Mouse (Mus musculus) kidney, postnatal 0 days (tissue): Measurements from ENCODE around the gene Tmem47. TPM values are rescaled to one million over a fixed set of nuclear protein-coding genes. Genes with fewer than 3 reads are reported as not detected.
A peak's percentile ranks its signal among the peaks of the same experiment; 100 is the strongest.

Source experiments
- ATAC-seq: fragments of 200-750 bp; cut with Nextera tagmentation; replicated peaks from 2 replicates; pipeline ENCODE4 v1.8.0; 2017; ENCODE audit warnings: low read depth, moderate number of reproducible peaks, moderate TSS enrichment, moderate library complexity; ENCODE audit not compliant: low FRiP score
- DNase-seq: peaks from one replicate; pipeline ENCODE4 v3.0.0-alpha.2; 2016; ENCODE audit warnings: low spot score
- H3K27ac ChIP-seq: fragments of 300-500 bp; sonication (generic); 2 replicates; pipeline ENCODE4 v1.5.1; 2014; ENCODE audit warnings: mild to moderate bottlenecking
- H3K27me3 ChIP-seq: fragments of 300-500 bp; sonication (generic); 2 replicates; pipeline ENCODE4 v1.6.1; 2014; ENCODE audit warnings: low read length, mixed read lengths; ENCODE audit not compliant: insufficient read depth
- H3K36me3 ChIP-seq: fragments of 300-500 bp; sonication (generic); 2 replicates; pipeline ENCODE4 v1.6.1; 2014; ENCODE audit warnings: low read length, mixed read lengths; ENCODE audit not compliant: insufficient read depth
- H3K4me1 ChIP-seq: fragments of 300-500 bp; sonication (generic); replicated peaks from 2 replicates; pipeline ENCODE4 v1.6.1; 2014; ENCODE audit warnings: antibody characterized with exemption, low read length, mixed read lengths; ENCODE audit not compliant: insufficient read depth
- H3K4me2 ChIP-seq: fragments of 300-500 bp; sonication (generic); 2 replicates; pipeline ENCODE4 v1.6.1; 2014; ENCODE audit warnings: mild to moderate bottlenecking, low read length, moderate library complexity, mixed read lengths
- H3K4me3 ChIP-seq: fragments of 300-500 bp; sonication (generic); replicated peaks from 2 replicates; pipeline ENCODE4 v1.5.1; 2014; ENCODE audit warnings: low read depth, low read length
- H3K9ac ChIP-seq: fragments of 300-500 bp; sonication (generic); 2 replicates; pipeline ENCODE4 v1.6.1; 2014; ENCODE audit warnings: low read depth, low read length
- H3K9me3 ChIP-seq: fragments of 300-500 bp; sonication (generic); replicated peaks from 2 replicates; pipeline ENCODE4 v1.6.1; 2016; ENCODE audit warnings: low read length, inconsistent platforms, mixed read lengths
- CTCF ChIP-seq: IDR thresholded peaks from 2 replicates; pipeline ENCODE4 v1.5.1; 2016; ENCODE audit warnings: antibody characterized with exemption, low read depth, mild to moderate bottlenecking, moderate library complexity
- WGBS: fragments of 180-500 bp; shearing (Covaris S2); extraction: QIAGEN DNeasy Blood & Tissue Kit; methylation state at CpG from one replicate; pipeline ENCODE4 v1.1.7; 2014; 5-methylcytosine and 5-hydroxymethylcytosine counted together
- polyA plus RNA-seq: library from polyadenylated mRNA; unstranded; fragments of >200 nt; fragmentation: Nextera tagmentation; extraction: Ambion mirVana; gene quantifications from 2 replicates; pipeline ENCODE4 v1.2.1, GENCODE M21; 2015

Gene Tmem47
- polyA plus RNA-seq, 1 experiment from 2014 or later: 12.8 TPM

DNA sequence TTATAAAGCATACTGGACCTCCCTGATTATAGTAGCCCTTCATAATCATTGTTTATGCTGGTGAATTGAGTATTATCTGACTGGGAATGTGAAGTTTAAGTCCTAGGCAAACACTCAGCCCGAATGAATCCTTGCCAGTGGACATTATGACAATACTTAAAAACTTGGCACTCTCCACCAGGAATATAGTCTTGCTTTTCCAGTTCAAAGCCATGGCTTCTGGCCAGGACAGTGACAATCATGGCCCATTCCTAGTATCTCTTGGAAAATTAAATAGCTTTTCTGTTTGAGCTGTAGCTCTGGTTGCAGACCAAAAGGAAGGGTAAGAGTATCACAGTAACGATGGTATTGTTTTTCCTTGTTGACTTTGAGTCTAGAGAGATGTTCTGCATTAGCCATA lies 10.5 kb downstream of the Tmem47 start:
- no peak for ATAC-seq
- no peaks in the 10 kb centered on the region for H3K36me3 ChIP-seq
- 49% methylated on average over 2 of the region's 2 CpGs for WGBS
- DNase-seq: no peak
- H3K4me2 ChIP-seq: no peak overlapping the region
- H3K27me3 ChIP-seq: no peaks in the 10 kb centered on the region
- H3K27ac ChIP-seq: no peak overlapping the region
- no peaks in the 10 kb centered on the region for H3K4me1 ChIP-seq
- no peak overlapping the region for H3K9ac ChIP-seq
- no peak for TF ChIP-seq CTCF
- no peak overlapping the region for H3K4me3 ChIP-seq
- H3K9me3 ChIP-seq: no peaks in the 10 kb centered on the region

DNA sequence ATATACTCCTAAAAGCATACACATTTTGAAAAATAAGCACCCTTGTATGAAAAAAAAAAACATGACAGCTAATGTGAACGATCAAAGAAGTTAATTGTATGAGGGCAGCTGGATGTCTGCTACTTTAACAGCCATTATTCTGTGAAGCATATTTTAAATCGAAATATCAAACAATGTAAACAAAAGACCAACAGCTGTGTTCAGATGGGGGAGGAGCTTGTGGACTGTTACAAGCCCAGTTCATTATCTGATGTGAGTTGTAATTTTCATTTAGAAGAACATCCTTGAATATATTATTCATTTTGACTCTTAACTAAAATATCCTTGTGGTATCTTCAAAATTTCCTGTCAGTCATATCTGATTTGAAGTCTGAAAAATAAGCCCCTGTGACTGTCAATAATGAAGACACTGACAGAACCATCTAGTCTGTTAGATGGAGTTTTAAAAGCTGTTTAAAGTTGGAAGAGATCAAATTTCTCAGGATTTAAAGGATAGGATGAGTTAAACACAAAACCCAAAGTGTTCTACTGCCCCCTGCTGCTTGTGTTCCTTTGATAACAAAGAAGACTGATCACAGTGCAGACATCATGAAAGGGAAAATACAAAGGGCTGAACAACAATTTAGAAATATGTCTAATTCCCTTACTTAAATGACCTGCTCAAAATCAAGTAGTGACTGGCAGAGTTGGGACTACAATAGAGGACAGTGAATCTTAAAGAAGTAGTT lies 14.7 kb downstream of the Tmem47 start:
- H3K36me3 ChIP-seq: no peaks in the 10 kb centered on the region
- H3K4me1 ChIP-seq: no peaks in the 10 kb centered on the region
- H3K9me3 ChIP-seq: no peaks in the 10 kb centered on the region
- no peak overlapping the region for H3K4me2 ChIP-seq
- no peak overlapping the region for H3K27ac ChIP-seq
- ATAC-seq (no peak), DNase-seq (peak; percentile 63)
- 53% methylated on average over 2 of the region's 2 CpGs for WGBS
- peak; percentile 63 for TF ChIP-seq CTCF
- H3K27me3 ChIP-seq: no peaks in the 10 kb centered on the region
- H3K4me3 ChIP-seq: no peak overlapping the region
- no peak overlapping the region for H3K9ac ChIP-seq

DNA sequence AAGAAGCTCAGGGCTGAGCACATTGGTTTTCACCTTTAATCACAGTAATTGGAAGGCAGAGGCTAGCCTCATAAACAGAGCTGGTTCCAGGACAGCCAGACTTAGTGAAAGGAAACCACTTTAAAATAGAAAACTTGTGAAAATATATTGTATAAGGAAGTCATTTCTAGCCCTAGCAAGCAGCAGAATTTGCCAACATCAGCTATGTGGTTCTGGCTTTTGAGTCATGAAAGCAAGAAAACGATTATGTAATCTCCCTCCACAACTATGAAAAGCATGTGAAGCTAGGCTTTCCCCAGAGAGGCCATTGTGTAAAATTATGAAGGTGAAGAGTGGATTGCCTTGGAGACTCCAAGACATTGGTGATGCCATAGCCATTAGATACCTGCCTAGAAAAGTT lies 76.9 kb downstream of the Tmem47 start:
- 52% methylated on average over 1 of the region's 1 CpGs for WGBS
- DNase-seq (no peak), ATAC-seq (no peak)
- Histone ChIP-seq H3K4me1 (no peaks in the 10 kb centered on the region), H3K4me2 (no peak overlapping the region), H3K27ac (no peak overlapping the region), H3K36me3 (no peaks in the 10 kb centered on the region), H3K9me3 (no peaks in the 10 kb centered on the region), H3K27me3 (no peaks in the 10 kb centered on the region), H3K4me3 (no peak overlapping the region), H3K9ac (no peak overlapping the region)
- no peak for TF ChIP-seq CTCF
